Mouse (Mus musculus) adrenal gland, postnatal 4 days (tissue): ENCODE data around the gene Psg22. TPM values are rescaled to one million over a fixed set of nuclear protein-coding genes. Genes with fewer than 3 reads are reported as not detected.

Source experiments
- total RNA-seq, 2 experiments: library from RNA; stranded (reverse); gene quantifications; 2 replicates each; pipeline ENCODE4 v1.2.3; 2021

The Psg22 gene
- total RNA-seq, 2 experiments from 2014 or later = not detected

Other genes with a start within 250 kb of the Psg22 start
- gene Psg26, start 233.9 kb upstream of the Psg22 start, total RNA-seq = not detected
- not detected for gene Psg25, start 185.8 kb upstream of the Psg22 start, total RNA-seq
- gene Psg27, start 150.8 kb upstream of the Psg22 start, total RNA-seq = not detected
- not detected for gene Psg23, start 101.6 kb upstream of the Psg22 start, total RNA-seq
- gene Psg21, start 61.4 kb upstream of the Psg22 start, total RNA-seq = not detected
- not detected for gene Psg20, start 31.9 kb upstream of the Psg22 start, total RNA-seq
- gene Psg19, start 80.4 kb downstream of the Psg22 start, total RNA-seq = not detected
- gene Psg17, start 103.5 kb downstream of the Psg22 start, total RNA-seq = not detected
- gene Mill2, start 121.9 kb downstream of the Psg22 start, total RNA-seq = 1 to 10 TPM; 5.1 to 8.1 TPM
- gene Pglyrp1, start 153.2 kb downstream of the Psg22 start, total RNA-seq = 10 to 100 TPM in 1 of 2 experiments, 1 to 10 TPM in 1; 7.2 to 12.0 TPM
- gene Ccdc61, start 192.3 kb downstream of the Psg22 start, total RNA-seq = 10 to 100 TPM; 16.5 to 19.2 TPM
- 1 to 10 TPM; 7.8 to 8.2 TPM for gene Nova2, start 207.8 kb downstream of the Psg22 start, total RNA-seq